Comparison of ENCODE assay signal across 21 mouse cellular contexts in genomic region chr4:149659495-149660116, GRCm38 (mm10). TPM values are rescaled to one million over a fixed set of nuclear protein-coding genes. Genes with fewer than 3 reads are reported as not detected.
DNase-seq lines count a peak whose midpoint lies in the region; ATAC-seq and TF ChIP-seq lines count a peak whose summit lies in the region.
"Had no signal": no experiment of that assay in that cellular context is flagged by ENCODE, and none has a peak within 500 bp of the region (broad histone marks: within the 10 kb centered on the region; RNA-seq: fewer than 3 reads in every experiment).

No protein-coding gene starts in this region.

- no peak overlapping the region for H3K27ac ChIP-seq in heart, embryonic 15.5 days
- H3K27ac ChIP-seq in ES-E14 (ENCODE audit: insufficient read depth, low read depth, low read length, poor library complexity, severe bottlenecking), result no peak overlapping the region
- H3K27ac ChIP-seq in embryonic facial prominence, embryonic 10.5 days (replicated peaks), result peak overlapping the region; percentile 1; the same call in 1 of the 2 replicates
- H3K27ac ChIP-seq: forebrain, embryonic 13.5 days; left cerebral cortex, adult 2 months; limb, embryonic 10.5 days; liver, embryonic 15.5 days; neural tube, embryonic 12.5 days had no signal

- intact Hi-C loops in heart, postnatal 25 days (cut with DNase I), result loop anchor here (10.0 kb wide), 1 partner anchor 325 kb away; no protein-coding TSS in a partner anchor

- peaks cover 2% of the 10 kb centered on the region; the same call in 1 of the 2 replicates for H3K36me3 ChIP-seq in heart, embryonic 15.5 days
- peaks cover 3% of the 10 kb centered on the region; the same call in 1 of the 2 replicates for H3K36me3 ChIP-seq in ES-E14 (ENCODE audit: control insufficient read depth, insufficient read depth, low read length, poor library complexity, severe bottlenecking)
- H3K36me3 ChIP-seq in embryonic facial prominence, embryonic 10.5 days (replicated peaks), result peaks cover 21% of the 10 kb centered on the region; the same call in 1 of the 2 replicates

- peaks cover 11% of the 10 kb centered on the region for H3K4me1 ChIP-seq in heart, embryonic 15.5 days (replicated peaks)
- H3K4me1 ChIP-seq in ES-E14 (ENCODE audit: control insufficient read depth in 2 of 2, insufficient read depth in 2 of 2, low read length in 2 of 2, poor library complexity in 1 of 2), result peaks cover 2 to 30% of the 10 kb centered on the region in 2 experiments; a peak in 2 of 4 replicates
- peaks cover 11% of the 10 kb centered on the region for H3K4me1 ChIP-seq in embryonic facial prominence, embryonic 10.5 days
- H3K4me1 ChIP-seq: forebrain, embryonic 13.5 days; neural tube, embryonic 12.5 days had no signal

- H3K4me2 ChIP-seq in heart, embryonic 15.5 days, result peak overlapping the region; percentile 35
- H3K4me2 ChIP-seq: forebrain, embryonic 13.5 days; liver, embryonic 15.5 days; neural tube, embryonic 12.5 days had no signal

- 59% methylated on average over 25 of the region's 25 CpGs for WGBS in heart, embryonic 15.5 days
- 72% methylated on average over 25 of the region's 25 CpGs for WGBS in embryonic facial prominence, embryonic 10.5 days

- no peak overlapping the region for H3K9ac ChIP-seq in heart, embryonic 15.5 days
- H3K9ac ChIP-seq in ES-E14 (ENCODE audit: insufficient read depth, low read depth, low read length, poor library complexity, severe bottlenecking), result peak overlapping the region; percentile 74
- H3K9ac ChIP-seq: forebrain, embryonic 13.5 days; liver, embryonic 15.5 days; neural tube, embryonic 12.5 days had no signal

- ATAC-seq in heart, embryonic 15.5 days (replicated peaks; ENCODE audit: insufficient number of reproducible peaks, insufficient read depth, low FRiP score, low read depth), result no peak
- ATAC-seq: forebrain, embryonic 13.5 days; inflammation-experienced regulatory T-cells, adult 6 months; Patski had no signal

- peak overlapping the region; percentile 2; the same call in 1 of the 2 replicates for H3K4me3 ChIP-seq in heart, embryonic 15.5 days
- H3K4me3 ChIP-seq in ES-E14 (ENCODE audit: insufficient read depth in 1 of 2, low read depth in 1 of 2, low read length in 2 of 2, poor library complexity in 1 of 2, severe bottlenecking in 1 of 2), result peak overlapping the region; percentile 59 to 60
- no peak overlapping the region for H3K4me3 ChIP-seq in embryonic facial prominence, embryonic 10.5 days
- H3K4me3 ChIP-seq: forebrain, embryonic 13.5 days; left cerebral cortex, adult 2 months; limb, embryonic 10.5 days; liver, embryonic 15.5 days; neural tube, embryonic 12.5 days had no signal

- in situ Hi-C loops in ES-E14 (cut with MboI; ENCODE audit: low sequenced_read_pairs in 2 of 2, unreplicated experiment in 2 of 2), result no loop called here

- no peaks in the 10 kb centered on the region for H3K9me3 ChIP-seq in heart, embryonic 15.5 days (replicated peaks)
- H3K9me3 ChIP-seq in ES-E14 (ENCODE audit: control insufficient read depth, insufficient read depth, low read depth, low read length), result no peaks in the 10 kb centered on the region
- no peaks in the 10 kb centered on the region for H3K9me3 ChIP-seq in embryonic facial prominence, embryonic 10.5 days
- H3K9me3 ChIP-seq: forebrain, embryonic 13.5 days; limb, embryonic 10.5 days; liver, embryonic 15.5 days; neural tube, embryonic 12.5 days had no signal

- H3K27me3 ChIP-seq in heart, embryonic 15.5 days, result no peaks in the 10 kb centered on the region
- H3K27me3 ChIP-seq in embryonic facial prominence, embryonic 10.5 days (replicated peaks; ENCODE audit: low read depth, poor library complexity, severe bottlenecking), result no peaks in the 10 kb centered on the region
- H3K27me3 ChIP-seq: forebrain, embryonic 13.5 days; liver, embryonic 15.5 days; neural tube, embryonic 12.5 days; Patski had no signal

- no peak for DNase-seq in heart, postnatal 25 days (ENCODE audit: low spot score)
- DNase-seq in lung, postnatal 10 days, result peak; percentile 43
- no peak for DNase-seq in lung, postnatal 14 days
- DNase-seq in ES-E14 (ENCODE audit: low read depth, low spot score), result no peak
- peak; percentile 19 for DNase-seq in embryonic facial prominence, embryonic 10.5 days (ENCODE audit: low spot score)
- DNase-seq in yolk sac, embryonic 10.5 days (ENCODE audit: low spot score), result no peak
- no peak for DNase-seq in urinary bladder, postnatal 25 days (ENCODE audit: low spot score)
- DNase-seq: cerebellum, adult 9-10 months; embryo, embryonic 11 days; gastrocnemius, postnatal 14 days; kidney, adult 8-10 months; kidney, postnatal 25 days; thymus, postnatal 25 days had no signal

TF ChIP-seq in ES-E14, 5 proteins besides CTCF, POLR2A, EP300 and RAD21:
- TF ChIP-seq ZNF384 (IDR thresholded peaks at IDR 0.05; ENCODE audit: low read depth, low read length) (no peak), ZC3H11A (IDR thresholded peaks at IDR 0.05; ENCODE audit: borderline replicate concordance, low read depth, low read length) (no peak), HCFC1 (IDR thresholded peaks at IDR 0.05; ENCODE audit: borderline replicate concordance, insufficient read depth, low read length) (no peak), MAFK (IDR thresholded peaks at IDR 0.05; ENCODE audit: insufficient read depth, low read depth, low read length) (no peak), CHD2 (IDR thresholded peaks at IDR 0.05; ENCODE audit: low read depth, low read length) (no peak)

RNA-seq across cellular contexts. Expression of gene Pik3cd, which starts 42.8 kb away (rescaled TPM):
- 3.1 and 8.4 TPM in 2 replicates for polyA plus RNA-seq in heart, embryonic 15.5 days (2015; fragmentation: Nextera tagmentation; extraction: Ambion mirVana)
- 1 to 10 TPM; 4.0 to 4.3 TPM for total RNA-seq in heart, postnatal 25 days (2021)
- 6.4 and 8.0 TPM in 2 replicates for total RNA-seq in ES-E14 (2012; rRNA removed)
- polyA plus RNA-seq in embryonic facial prominence, embryonic 10.5 days (2016; fragmentation: Nextera tagmentation; extraction: Ambion mirVana), result 6.1 and 6.3 TPM in 2 replicates

Comparison
In these comparisons a context has a peak if more than half of its experiments do, and no peak if none do; other contexts are left out.
1. DNase-seq: peak in lung, postnatal 10 days (single experiment) and embryonic facial prominence, embryonic 10.5 days (single experiment); none in heart, postnatal 25 days (single experiment), lung, postnatal 14 days (single experiment), ES-E14 (single experiment), yolk sac, embryonic 10.5 days (single experiment) and urinary bladder, postnatal 25 days (single experiment).